Mouse (Mus musculus) c-Kit-positive CD71-negative TER-119-negative erythroid progenitor cells, embryonic 14.5 days (primary cell): Measurements from ENCODE around the gene Rcbtb2.
A peak's percentile ranks its signal among the peaks of the same experiment; 100 is the strongest.

Experiments
- DNase-seq: peaks from one replicate; pipeline ENCODE4 v3.0.0-alpha.2; 2013; ENCODE audit warnings: low read depth

Rcbtb2 gene

GRCm38 (mm10) chr14:73161303-73161702 lies 38.5 kb downstream of the Rcbtb2 start:
- no peak for DNase-seq

GRCm38 (mm10) chr14:73162192-73162800 lies 39.5 kb downstream of the Rcbtb2 start:
- DNase-seq, result no peak

GRCm38 (mm10) chr14:73163363-73163998 lies 40.6 kb downstream of the Rcbtb2 start:
- no peak for DNase-seq

GRCm38 (mm10) chr14:73165136-73165535 lies 42.3 kb downstream of the Rcbtb2 start:
- DNase-seq, result no peak

- no peak for DNase-seq
Observed at GRCm38 (mm10) chr14:73168605-73169004, 45.8 kb downstream of the Rcbtb2 start.

- no peak for DNase-seq
Observed at GRCm38 (mm10) chr14:73169926-73170844, 47.3 kb downstream of the Rcbtb2 start.

- DNase-seq, result no peak
Observed at GRCm38 (mm10) chr14:73172196-73173011, 49.6 kb downstream of the Rcbtb2 start.

- no peak for DNase-seq
Observed at GRCm38 (mm10) chr14:73173662-73174061, 50.8 kb downstream of the Rcbtb2 start.

GRCm38 (mm10) chr14:73174091-73174995 lies 51.5 kb downstream of the Rcbtb2 start:
- DNase-seq, result no peak

GRCm38 (mm10) chr14:73175031-73175430 lies 52.2 kb downstream of the Rcbtb2 start:
- DNase-seq, result no peak

- DNase-seq, result peak; percentile 52
Observed at GRCm38 (mm10) chr14:73175814-73176213, 53.0 kb downstream of the Rcbtb2 start.

- DNase-seq, result no peak
Observed at GRCm38 (mm10) chr14:73176266-73176665, 53.4 kb downstream of the Rcbtb2 start.

- DNase-seq, result no peak
Observed at GRCm38 (mm10) chr14:73177961-73178360, 55.1 kb downstream of the Rcbtb2 start.

GRCm38 (mm10) chr14:73179221-73179681 lies 56.4 kb downstream of the Rcbtb2 start:
- no peak for DNase-seq

- no peak for DNase-seq
Observed at GRCm38 (mm10) chr14:73180671-73181070, 57.8 kb downstream of the Rcbtb2 start.

GRCm38 (mm10) chr14:73181144-73181543 lies 58.3 kb downstream of the Rcbtb2 start:
- DNase-seq, result no peak

- DNase-seq, result no peak
Observed at GRCm38 (mm10) chr14:73186875-73187274, 64.0 kb downstream of the Rcbtb2 start.

- no peak for DNase-seq
Observed at GRCm38 (mm10) chr14:73199058-73199457, 76.2 kb downstream of the Rcbtb2 start.

GRCm38 (mm10) chr14:73201447-73201846 lies 78.6 kb downstream of the Rcbtb2 start:
- no peak for DNase-seq

GRCm38 (mm10) chr14:73204016-73204415 lies 81.2 kb downstream of the Rcbtb2 start:
- DNase-seq, result no peak

- DNase-seq, result no peak
Observed at GRCm38 (mm10) chr14:73209262-73209661, 86.4 kb downstream of the Rcbtb2 start.
